Mouse (Mus musculus): ENCODE measurements at regions not wholly inside any gene's neighbourhood (a gene's known extent, or its start where the extent isn't known, plus 50 kb on each side); places are given as distances from the start of the nearest gene placed in this dataset.

- TF ChIP-seq POLR2A (IDR thresholded peaks at IDR 0.05; ENCODE audit: low read depth, low read length) = no peak
- TF ChIP-seq CTCF (IDR thresholded peaks at IDR 0.05; ENCODE audit: borderline replicate concordance, insufficient read depth, low read length) = no peak
These were observed 498.8 kb upstream of the Btbd3 start for GRCm38 (mm10) chr2:137757231-137758212.

All from embryonic fibroblast, embryonic 13.5 days (primary cell).